Mouse (Mus musculus) natural killer cell, adult 2 months (primary cell): ENCODE results near the gene Dnah7c.
"Not testable (repeated sequence)": the region's sequence is repeated elsewhere in the genome, so short reads cannot be mapped to it uniquely, and the experiment has no call there.

Experiments used
- DNase-seq, 2 experiments: peaks; one replicate each; pipeline ENCODE4 v3.0.0; 2022; ENCODE audit warnings: low spot score in 2 of 2

The Dnah7c gene

DNA sequence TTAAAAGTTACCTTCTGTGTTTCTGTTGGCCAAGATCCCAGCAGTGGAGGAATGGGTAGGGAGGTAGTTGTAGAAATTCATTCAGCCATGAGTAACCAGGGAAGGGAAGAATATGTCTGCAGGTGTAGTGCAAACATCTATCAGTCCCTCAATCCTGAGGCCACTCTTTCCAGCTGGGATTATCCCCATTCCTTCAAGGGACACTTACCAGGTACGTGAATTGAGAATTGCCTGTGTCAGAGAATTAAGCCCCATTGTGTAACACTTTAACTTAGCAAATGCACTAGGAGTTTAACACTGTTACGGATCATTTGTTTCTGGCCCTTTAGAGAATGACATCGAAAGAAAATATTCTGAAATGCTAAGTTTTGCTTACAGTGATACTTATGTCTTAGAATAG lies 304.3 kb downstream of the Dnah7c start:
- not testable (repeated sequence) for DNase-seq

DNA sequence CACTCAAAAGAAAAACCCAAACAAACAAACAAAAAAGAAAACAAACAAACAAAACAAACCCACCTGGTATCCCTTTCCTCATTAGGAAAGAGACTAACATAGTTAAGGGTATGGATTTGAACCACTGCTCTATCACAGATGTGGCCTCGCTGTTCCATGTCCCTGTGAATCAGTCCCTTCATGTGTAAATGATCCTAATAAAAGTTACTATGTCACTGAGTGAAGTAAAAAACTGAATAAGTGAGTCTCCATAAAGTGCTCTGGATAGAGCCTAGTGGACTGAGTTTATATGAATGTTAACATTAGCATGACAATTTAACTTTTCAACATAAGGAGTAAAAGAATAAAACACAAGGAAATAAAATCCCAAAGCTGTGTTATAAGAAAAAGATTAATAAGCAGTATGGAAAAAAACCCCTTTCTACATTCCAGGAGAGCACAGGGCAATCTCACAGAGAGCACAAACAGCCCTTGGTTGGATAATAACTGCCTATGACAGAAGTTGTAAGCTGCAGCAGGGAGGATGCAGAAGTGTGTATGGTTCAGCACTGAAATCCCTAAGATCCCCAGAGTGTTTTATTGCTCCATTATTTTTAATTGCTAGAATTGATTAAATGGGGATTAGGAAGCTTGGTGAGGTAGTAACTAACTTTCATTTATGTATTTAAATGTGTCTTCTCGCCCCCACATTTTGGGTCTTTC lies 308.2 kb downstream of the Dnah7c start:
- DNase-seq = not testable (repeated sequence)

DNA sequence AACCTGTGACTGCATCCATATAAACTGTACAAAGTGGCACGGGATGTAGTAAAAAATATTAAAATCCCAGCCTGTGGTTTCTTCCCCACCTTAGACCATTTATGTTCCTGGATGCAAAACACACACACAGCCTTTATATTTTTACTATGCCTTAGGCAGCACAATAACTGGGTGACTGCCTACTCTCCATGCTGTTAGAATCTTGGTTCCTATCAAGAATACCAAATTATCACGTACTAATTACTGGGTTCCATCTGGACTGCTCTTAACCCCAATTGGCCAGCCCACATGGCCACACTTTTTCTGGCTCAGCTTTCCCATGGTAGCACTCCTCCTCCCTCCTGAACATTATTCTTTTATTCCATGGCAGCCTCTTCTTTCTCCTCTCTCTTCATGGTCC lies 309.1 kb downstream of the Dnah7c start:
- not testable (repeated sequence) for DNase-seq

DNA sequence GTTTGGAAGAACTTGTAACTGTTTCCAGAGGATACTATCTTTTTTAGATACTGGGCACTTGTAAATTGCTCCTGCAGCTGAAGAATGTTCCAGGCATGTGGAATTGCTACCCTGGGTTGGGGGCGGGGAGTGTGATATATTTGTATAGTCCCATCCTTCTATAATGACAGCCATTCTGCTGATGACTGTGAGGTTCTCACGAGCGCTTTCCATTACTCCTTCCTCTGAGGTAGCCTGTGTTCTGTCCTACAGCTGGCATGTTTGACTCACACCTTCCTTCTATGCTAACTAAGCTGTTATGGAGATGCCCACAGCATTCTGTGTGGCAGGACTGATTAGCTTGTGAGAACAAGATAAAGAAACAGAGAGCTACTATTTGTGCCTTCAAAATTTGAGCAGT lies 339.2 kb downstream of the Dnah7c start:
- DNase-seq = not testable (repeated sequence)

DNA sequence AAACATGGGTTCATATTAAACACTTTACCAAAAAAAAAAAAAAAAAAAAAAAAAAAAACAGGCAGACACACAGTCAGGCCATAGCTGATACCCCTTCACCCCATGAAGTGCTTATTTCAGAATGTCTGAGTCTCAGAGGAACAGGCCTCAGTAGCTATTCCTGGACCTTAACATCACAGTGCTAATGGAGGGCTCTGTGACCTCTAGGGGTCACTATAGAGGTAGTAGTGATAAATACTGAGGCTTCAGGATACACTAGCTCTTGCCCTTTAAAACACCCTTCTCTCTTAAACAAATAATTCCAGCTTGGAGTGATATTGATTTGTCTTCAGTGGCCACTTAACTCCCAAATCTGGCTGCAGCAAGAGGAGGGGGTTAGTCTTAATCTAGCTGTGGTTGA lies 343.9 kb downstream of the Dnah7c start:
- not testable (repeated sequence) for DNase-seq

DNA sequence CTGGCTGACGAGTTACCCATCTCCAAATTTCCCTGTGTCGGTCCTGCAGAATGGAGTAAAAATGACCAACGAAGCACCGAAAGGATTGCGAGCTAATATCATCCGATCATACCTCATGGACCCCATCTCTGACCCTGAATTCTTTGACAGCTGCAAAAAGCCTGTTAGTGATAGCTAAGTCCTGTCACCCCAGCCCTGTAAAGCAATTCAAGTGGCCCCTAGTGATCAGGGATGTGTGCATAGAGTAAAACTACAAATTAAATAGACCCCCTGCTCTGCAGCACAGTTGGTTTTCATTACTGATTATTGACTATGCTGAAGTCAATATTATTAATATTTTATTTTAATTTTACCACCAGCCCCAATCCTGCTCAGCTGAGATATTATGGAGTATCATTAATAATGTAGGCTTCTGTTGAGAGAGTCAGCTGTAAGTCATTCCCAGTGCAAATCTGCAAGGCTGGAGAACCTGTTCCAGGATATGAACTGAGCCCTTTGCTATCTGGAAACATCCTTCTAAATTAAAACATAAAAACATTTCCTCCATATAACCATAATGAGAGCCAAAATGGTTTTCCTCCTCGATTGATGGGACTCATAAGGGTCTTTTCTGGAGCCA lies 344.8 kb downstream of the Dnah7c start:
- DNase-seq = not testable (repeated sequence)

DNA sequence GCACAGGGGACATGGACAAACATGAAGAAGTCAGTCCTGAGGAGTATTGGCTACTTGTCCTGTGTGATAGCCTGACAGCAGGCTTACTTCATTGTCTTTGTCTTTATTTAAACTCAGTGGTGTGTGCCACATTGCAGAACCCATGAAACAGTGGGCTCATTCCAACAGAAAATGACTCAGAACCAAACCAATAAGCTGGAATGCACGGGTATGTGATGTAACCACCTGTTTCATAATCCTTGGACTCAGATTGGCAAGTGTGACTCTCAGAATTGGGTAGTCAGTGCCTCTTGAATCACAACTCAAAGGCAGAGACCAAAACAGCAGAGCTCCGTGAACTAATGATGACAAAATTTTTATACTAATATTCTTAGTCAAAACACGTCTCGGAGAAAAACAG lies 356.8 kb downstream of the Dnah7c start:
- DNase-seq = not testable (repeated sequence)

DNA sequence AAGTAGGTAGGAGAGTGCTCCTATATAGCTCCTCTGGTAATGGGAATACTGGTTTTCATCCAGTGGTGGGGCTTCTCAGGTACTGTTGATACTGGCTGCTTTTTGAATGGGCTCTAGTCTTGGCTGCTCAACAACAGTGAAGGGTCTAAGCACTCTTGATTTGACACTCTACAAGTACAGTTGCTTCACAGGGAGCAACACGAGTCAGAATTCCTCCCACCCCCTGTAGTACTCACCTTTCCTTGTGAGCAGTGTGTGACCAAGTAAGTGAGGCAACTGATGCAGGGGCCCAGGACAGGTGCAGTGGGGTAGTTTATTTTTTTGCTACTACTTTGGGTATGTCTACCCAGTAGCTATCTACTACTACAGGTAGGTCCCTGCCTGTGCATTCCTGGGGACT lies 379.7 kb downstream of the Dnah7c start:
- DNase-seq = no peak

DNA sequence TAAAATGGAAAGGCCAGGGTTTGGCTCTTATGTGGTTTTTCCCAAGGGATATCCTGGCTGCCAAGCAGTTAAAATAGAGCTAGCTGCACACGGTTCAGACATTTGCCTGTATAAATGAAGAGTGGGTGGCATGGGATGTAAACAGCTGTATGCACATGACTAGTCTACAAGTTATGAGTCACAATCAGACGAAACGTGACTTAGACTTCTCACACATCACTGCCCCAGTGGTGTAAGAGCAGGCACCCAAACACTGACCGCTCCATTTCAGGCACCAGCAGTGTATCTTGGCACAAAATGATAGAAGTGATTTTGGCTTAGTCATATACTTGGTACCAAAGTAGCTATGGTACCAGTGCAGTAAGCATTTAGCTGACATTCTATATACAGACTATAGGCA lies 383.2 kb downstream of the Dnah7c start:
- not testable (repeated sequence) for DNase-seq

DNA sequence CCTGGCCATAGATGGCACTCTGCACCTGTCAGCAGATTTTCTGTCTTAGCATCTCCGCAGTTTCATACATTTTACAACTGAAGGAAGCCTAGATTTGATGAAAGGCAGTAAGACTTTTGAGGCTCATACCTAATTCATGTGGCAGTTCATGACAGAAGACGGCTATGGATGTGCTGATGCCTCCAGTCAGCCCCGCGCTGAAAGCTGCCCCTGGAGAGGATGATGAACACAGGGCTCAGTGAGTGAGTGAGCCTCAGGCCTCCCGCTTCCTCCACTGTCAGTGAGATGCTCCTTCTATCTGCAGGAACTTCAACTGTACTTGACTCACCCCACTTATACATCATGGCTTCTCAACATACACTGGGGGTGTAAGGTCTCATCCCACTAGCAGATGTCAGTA lies 392.5 kb downstream of the Dnah7c start:
- no peak for DNase-seq

DNA sequence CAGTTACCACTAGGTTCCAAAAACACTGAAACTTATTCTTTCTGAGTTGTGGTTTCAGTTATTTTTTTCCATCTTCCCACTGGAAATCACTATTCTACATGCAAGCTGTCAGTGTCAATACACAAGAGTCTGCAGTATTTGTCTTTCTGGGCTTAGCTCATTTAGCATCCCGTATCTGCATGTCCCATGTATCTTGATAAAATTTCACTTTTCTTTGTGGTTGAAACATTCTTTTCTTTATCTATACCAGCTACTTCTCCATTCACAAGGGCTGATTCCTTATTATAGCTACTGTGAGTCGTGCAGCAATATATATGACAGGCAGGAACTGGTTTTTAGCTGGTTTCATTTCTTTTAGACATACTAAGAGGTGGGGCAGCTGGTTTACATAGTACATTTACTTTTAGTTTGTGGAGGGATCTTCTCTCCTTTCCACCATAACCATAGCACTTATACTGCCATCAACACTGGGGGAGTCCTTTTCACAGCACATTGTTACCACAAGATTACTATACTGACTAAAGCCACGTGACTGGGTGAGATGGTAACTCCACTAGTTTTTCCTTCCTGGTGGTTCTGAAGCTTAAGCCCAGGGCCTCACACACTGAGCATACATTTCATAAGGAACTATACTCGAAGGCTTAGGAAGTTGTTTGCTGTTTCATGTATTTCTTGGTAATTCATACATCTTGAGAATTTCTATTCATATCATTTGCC lies 397.0 kb downstream of the Dnah7c start:
- no peak for DNase-seq

DNA sequence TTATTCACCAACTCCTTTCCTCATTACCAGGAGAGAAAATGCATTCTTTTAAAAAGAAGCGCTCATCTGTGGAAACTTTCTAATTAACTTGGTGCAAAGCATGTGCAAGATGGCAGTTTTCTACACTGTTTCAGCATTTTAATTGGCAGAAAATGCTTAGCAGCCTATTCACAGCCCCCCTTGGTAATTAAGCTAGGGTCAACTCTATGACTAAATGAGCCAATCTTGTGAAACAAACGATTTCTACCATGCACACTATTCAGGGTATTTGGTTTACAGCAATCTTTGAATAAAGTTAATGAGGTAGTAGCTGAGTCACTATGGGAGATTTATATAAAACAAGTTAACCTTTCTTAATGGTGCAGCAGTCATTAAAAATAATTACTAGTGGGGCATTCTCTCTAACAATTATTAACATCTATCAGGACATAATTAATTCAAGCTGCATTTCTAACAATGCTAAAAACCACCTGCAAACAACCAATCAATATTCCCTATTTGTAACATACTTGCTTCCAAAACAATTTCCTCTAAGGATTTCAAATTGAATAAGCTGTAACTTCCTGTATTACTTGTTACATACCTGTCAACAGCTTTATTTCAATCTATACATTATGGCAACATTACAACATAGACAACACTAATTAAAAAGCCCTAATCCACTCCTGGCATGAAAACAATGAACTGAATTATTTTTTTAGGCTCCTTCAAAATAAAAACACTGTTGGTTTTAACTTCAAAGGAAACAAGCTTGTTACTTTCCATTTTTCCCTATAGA lies 404.9 kb downstream of the Dnah7c start:
- no peak for DNase-seq

DNA sequence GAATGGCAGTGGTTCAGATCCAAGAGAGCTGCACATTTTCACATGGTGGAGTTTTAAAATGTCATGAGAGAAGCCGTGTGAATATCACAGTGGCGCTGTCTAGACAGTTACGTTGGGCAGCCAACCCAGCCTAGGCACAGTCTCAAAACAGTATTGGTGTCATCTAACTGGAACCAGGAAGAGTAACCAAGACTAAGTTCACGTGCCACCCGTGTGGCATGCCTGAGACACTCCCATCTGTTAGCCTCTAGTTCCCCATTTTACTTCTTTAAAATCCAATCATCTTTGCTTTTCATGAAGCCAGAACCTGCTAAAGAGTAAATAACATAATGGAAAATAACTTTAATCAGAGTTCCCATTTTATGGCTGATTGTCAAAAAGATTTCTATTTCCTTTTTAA lies 406.5 kb downstream of the Dnah7c start:
- peak in 1 of 2 experiments; percentile 32 for DNase-seq

DNA sequence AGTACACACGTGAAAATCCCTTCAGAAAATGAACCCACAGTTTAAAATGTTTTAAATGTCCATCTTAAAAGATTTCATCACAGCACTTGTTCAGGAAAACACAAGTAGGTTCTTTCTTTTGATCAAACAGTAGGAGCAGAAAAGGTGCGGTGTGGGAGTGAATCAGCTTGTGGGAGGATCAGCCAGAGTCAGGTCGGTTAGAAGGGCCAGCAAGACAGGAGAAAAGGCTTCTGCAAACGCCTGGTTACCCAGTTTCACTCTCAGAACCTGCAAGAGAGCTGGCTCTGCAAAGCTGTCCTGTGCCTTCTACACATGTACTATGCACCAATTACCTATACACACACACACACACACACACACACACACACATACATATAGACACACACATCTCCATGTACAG lies 418.0 kb downstream of the Dnah7c start:
- no peak for DNase-seq

DNA sequence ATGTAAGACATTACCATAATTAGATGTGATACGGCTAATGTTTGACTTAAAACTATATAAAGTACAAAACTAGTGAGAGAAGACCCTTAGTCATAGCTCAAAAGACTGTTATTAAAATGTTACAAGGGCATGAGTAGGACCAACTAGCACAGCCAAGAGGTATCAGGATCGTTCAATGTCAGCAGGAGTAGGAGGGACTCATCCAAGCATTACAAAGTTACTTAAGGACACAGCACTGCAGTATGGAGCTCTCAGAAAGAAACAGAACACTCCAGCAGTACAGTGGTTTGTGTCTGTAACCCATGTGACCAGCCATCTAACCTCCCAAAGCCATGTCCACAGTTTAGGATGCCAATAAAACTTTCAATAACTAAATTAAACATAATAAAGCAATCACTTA lies 418.9 kb downstream of the Dnah7c start:
- no peak for DNase-seq

DNA sequence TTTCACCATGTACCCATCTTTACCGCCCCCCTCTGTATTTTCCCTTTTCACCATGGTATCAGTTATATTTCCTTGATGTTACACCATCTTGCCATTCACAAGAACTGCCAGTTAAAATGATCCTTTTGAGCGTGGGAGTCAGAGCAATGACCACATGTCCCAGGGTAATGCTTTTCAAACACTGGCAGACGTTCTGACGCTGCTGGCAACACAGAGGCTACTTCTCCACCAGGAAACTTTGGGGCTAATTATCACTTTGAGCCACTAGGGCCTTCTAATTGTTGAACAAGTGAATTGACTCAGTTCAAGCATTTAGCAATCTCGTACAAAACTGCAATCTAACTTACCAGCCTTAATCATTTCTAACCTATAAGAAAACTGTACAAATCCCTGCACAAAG lies 419.8 kb downstream of the Dnah7c start:
- DNase-seq = no peak

DNA sequence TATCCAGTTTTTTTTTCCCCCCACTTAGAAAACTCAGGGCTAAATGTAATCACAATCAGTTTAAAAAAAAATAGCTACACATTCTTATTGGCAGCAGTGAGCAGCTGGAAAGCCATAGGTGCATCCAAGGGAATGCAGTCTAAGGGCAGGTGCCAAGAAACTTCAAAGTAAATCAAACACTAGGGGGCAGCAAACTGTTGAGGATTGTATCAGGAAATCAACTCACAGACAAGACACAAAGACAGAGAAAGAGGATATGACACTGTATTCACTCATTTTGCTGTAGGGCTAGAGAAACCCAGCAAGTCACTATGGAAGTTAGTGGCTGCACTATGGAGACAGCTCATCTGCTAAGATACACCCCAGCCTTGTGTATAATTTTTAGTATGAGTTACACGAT lies 424.4 kb downstream of the Dnah7c start:
- DNase-seq = peak; percentile 61 to 72

DNA sequence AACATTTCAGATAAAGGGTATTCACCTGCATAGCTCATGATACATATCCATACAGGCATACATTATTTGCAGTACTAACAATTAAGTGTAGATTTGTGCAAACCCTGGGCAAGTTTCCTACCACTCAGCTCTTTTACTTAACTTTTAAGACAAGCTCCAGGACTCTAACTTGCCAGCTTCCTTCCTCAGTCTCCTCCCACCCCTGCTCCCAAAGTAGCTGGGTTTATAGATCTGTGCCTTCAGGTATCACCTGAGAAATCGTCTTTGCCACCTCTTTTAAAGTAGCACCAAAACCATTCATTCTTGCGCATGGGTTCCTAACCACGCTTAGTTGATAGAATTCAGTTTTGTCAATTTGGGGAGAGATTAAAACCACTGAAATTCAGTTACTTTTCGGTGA lies 426.2 kb downstream of the Dnah7c start:
- DNase-seq = no peak

DNA sequence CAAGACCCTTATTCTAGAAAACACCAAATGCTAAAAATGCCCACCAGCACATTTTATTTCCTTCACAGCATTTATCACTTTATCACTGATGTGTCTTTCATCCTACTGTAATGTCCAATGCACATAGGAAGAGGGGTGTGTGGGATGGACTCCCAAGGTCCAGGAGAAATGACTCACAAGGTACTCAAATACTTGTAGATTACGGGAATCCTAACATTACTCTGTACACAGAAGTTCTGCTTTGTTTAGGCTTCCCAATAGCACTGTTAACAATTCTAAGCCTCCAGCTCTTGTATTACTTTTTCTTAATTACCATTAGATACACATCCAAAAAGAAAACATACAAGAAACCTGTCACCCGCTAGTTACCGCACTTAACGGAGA lies 426.8 kb downstream of the Dnah7c start:
- DNase-seq = no peak

DNA sequence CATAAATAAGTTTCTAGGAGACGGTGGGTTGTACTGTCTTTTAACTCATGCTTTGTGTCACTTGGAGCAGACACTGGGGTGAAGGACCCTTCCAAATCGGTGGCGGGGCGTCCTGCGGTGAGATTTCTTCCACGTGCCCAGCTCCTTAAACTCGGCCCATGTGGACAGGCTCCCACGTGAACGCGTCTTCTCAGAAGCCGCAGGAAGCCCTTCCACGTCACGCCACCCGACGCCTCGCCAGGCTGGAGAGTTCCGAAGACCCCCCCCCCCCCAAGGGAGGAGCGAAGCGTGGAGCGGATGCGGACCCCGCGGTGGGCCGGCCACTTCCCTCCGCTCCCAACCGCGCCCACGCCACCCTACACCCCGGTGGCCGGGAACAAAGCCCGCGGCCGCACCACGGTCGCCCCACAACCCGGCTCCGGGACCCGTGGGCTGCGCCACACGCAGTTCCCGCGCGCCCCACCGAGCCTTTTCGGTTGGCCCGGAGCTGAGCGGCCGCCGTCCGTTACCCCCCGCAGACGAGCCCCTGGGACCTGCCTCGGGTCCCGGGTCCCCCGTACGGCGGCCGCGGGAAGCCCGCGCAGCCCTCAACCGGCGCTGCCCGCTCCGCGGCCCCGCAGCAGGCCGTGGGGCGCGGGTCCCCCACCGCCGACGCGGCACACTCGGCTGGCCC lies 427.3 kb downstream of the Dnah7c start:
- DNase-seq = peak; percentile 53 to 64

DNA sequence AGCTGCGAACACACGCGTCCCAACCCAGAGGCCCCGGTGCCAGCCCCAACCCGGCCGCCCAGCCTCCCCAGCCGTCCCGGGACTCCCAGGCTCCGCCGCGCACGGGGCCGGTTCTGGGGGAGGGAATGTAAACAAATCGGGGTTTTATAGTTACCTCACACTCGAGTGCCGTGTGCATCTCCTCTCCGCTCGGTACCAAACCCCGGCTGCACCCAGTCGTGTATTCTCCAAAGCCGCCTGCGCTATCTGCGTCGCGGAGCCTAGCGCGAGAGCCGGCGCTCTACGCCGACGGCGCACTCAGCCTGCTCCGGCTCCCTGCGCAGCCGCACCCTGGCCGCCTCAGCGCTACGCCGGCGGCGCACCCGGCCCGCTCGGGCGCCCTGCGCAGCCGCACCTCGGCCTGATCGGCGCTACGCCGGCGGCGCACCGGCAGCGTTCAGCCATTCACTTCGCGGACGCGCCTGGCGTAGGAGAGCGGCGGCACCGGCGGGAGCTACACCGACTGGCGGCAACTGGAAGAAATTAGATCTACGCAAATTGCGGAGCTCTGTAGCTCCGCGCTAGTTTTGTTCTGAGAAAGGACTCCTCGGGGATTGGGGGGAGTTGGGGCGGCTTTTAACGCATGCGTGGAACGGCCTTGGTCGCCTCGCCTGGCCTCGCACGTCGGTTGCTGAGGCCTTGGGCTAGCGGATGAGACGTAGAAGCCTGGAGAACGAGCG lies 428.1 kb downstream of the Dnah7c start:
- peak; percentile 98 for DNase-seq
